Mouse (Mus musculus) frontal cortex, adult (tissue): Measurements from ENCODE around the gene Zfand2a.

Experiments used
- ATAC-seq: cut with Nextera tagmentation; 2 replicates; pipeline ENCODE4 v1.9.2; 2017; ENCODE audit warnings: mild to moderate bottlenecking, moderate library complexity, mixed read lengths; ENCODE audit not compliant: low TSS enrichment

Gene Zfand2a

GRCm38 (mm10) chr5:139484185-139484814, at the start of gene Zfand2a:
Gene Zfand2a (minus strand): TSS chr5:139484549.
- ATAC-seq, result peak; percentile 97

- no peak for ATAC-seq
These were observed 44.5 kb upstream of the Zfand2a start for GRCm38 (mm10) chr5:139528851-139529250.

GRCm38 (mm10) chr5:139521987-139522386, 37.6 kb upstream of the Zfand2a start:
- no peak for ATAC-seq

GRCm38 (mm10) chr5:139520069-139520834, 35.9 kb upstream of the Zfand2a start:
- peak; percentile 31; the same call in 1 of the 2 replicates for ATAC-seq

- no peak for ATAC-seq
These were observed 31.9 kb upstream of the Zfand2a start for GRCm38 (mm10) chr5:139516281-139516680.

GRCm38 (mm10) chr5:139512201-139512600, 27.9 kb upstream of the Zfand2a start:
- ATAC-seq, result no peak

GRCm38 (mm10) chr5:139510682-139511366, 26.5 kb upstream of the Zfand2a start:
- ATAC-seq, result no peak

- ATAC-seq, result no peak
These were observed 21.9 kb upstream of the Zfand2a start for GRCm38 (mm10) chr5:139506207-139506606.

GRCm38 (mm10) chr5:139505073-139505606, 20.8 kb upstream of the Zfand2a start:
- ATAC-seq, result peak; percentile 77; the same call in 1 of the 2 replicates

GRCm38 (mm10) chr5:139502281-139502680, 17.9 kb upstream of the Zfand2a start:
- ATAC-seq, result peak; percentile 90

- no peak for ATAC-seq
These were observed 14.4 kb upstream of the Zfand2a start for GRCm38 (mm10) chr5:139498791-139499190.

GRCm38 (mm10) chr5:139496939-139497338, 12.6 kb upstream of the Zfand2a start:
- ATAC-seq, result no peak

- peak; percentile 50; the same call in 1 of the 2 replicates for ATAC-seq
These were observed 10.8 kb upstream of the Zfand2a start for GRCm38 (mm10) chr5:139495019-139495669.

GRCm38 (mm10) chr5:139493690-139494089, 9.3 kb upstream of the Zfand2a start:
- no peak for ATAC-seq

GRCm38 (mm10) chr5:139491348-139491747, 7.0 kb upstream of the Zfand2a start:
- no peak for ATAC-seq

- no peak for ATAC-seq
These were observed 5.8 kb upstream of the Zfand2a start for GRCm38 (mm10) chr5:139490131-139490530.

- ATAC-seq, result no peak
These were observed 1.0 kb downstream of the Zfand2a start for GRCm38 (mm10) chr5:139483171-139483848.

- ATAC-seq, result no peak
These were observed 3.9 kb downstream of the Zfand2a start for GRCm38 (mm10) chr5:139480406-139480805.

- ATAC-seq, result no peak
These were observed 5.3 kb downstream of the Zfand2a start for GRCm38 (mm10) chr5:139479088-139479487.

- peak; percentile 92 for ATAC-seq
These were observed 9.6 kb downstream of the Zfand2a start for GRCm38 (mm10) chr5:139474741-139475140.

GRCm38 (mm10) chr5:139467998-139468397, 16.4 kb downstream of the Zfand2a start:
- ATAC-seq, result peak; percentile 88
